Mouse (Mus musculus) spleen, adult 2 months (tissue): ENCODE data around the gene Chil6. TPM values are rescaled to one million over a fixed set of nuclear protein-coding genes. Genes with fewer than 3 reads are reported as not detected.

Source experiments
- DNase-seq, 2 experiments: peaks; one replicate each; pipeline versions ENCODE4 v3.0.0 to v3.0.0-alpha.2; 2012 to 2021; ENCODE audit warnings: low spot score in 2 of 2, low read depth in 1 of 2
- H3K27ac ChIP-seq: fragments of 200-500 bp; 2 replicates; pipeline ENCODE4 v1.5.1; 2012; ENCODE audit warnings: low read length, inconsistent platforms; ENCODE audit not compliant: insufficient read depth
- H3K27me3 ChIP-seq: fragments of 200-500 bp; 2 replicates; pipeline ENCODE4 v1.6.1; 2012; ENCODE audit warnings: mild to moderate bottlenecking, moderate library complexity, low read length, inconsistent platforms; ENCODE audit not compliant: control insufficient read depth, insufficient read depth
- H3K36me3 ChIP-seq: fragments of 200-500 bp; 2 replicates; pipeline ENCODE4 v1.6.1; 2012; ENCODE audit warnings: mild to moderate bottlenecking, low read length, inconsistent platforms; ENCODE audit not compliant: control insufficient read depth, insufficient read depth
- H3K4me1 ChIP-seq: fragments of 200-500 bp; 2 replicates; pipeline ENCODE4 v1.6.1; 2011; ENCODE audit warnings: inconsistent platforms; ENCODE audit not compliant: control insufficient read depth, insufficient read depth, insufficient read length
- H3K4me3 ChIP-seq: fragments of 200-500 bp; 2 replicates; pipeline ENCODE4 v1.5.1; 2011; ENCODE audit warnings: mild to moderate bottlenecking, inconsistent platforms; ENCODE audit not compliant: insufficient read depth, insufficient read length; ENCODE audit errors: extremely low read depth
- CTCF ChIP-seq: fragments of 200-500 bp; IDR thresholded peaks from 2 replicates; pipeline ENCODE4 v1.5.1; 2011; ENCODE audit warnings: mild to moderate bottlenecking, inconsistent platforms; ENCODE audit not compliant: insufficient read depth, insufficient read length, insufficient replicate concordance; ENCODE audit errors: extremely low read depth
- POLR2A ChIP-seq: fragments of 200-500 bp; IDR thresholded peaks from 2 replicates; pipeline ENCODE4 v1.6.1; 2011; ENCODE audit warnings: low read depth, low read length, inconsistent platforms
- WGBS: fragments of 180-500 bp; shearing (Covaris S2); methylation state at CpG from one replicate; pipeline ENCODE4 v1.1.7; 2018; 5-methylcytosine and 5-hydroxymethylcytosine counted together
- polyA plus RNA-seq: library from polyadenylated mRNA; depleted of rRNA; stranded (reverse); fragments of >200 nt; gene quantifications from 2 replicates; pipeline ENCODE4 v1.2.3, GENCODE M21; 2012; rRNA removed

Chil6 gene
- 0.06 TPM in 1 of 2 replicates, not detected in the other for polyA plus RNA-seq

DNA sequence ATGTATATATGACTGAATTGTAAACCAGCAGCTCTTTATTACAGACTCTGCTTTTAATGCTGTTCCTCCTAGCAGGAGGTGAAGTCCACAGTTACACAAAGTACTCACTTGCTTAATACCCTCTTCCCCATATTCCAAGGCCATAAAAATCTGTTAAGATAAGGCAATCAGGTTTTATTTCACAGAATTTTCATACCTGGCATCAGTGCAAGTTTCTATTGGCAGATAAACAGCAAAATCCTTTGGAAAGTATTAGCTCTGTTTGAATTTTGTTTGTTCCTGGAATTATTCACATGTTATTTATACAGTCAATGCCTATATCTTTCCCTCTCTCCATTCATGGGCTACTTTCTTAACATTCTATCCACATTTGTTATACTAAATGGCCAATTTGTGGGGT lies at the start of gene Chil6:
Chil6 (minus strand) TSS at position 101 of the 400 bp plus-strand sequence.
- DNase-seq = no peak
- no peak within 1 kb of the TSS for H3K27ac ChIP-seq
- H3K4me1 ChIP-seq = no peaks in the 10 kb centered on the region
- no peak for TF ChIP-seq CTCF
- no peak for TF ChIP-seq POLR2A
- no peaks in the 10 kb centered on the region for H3K27me3 ChIP-seq
- H3K4me3 ChIP-seq = no peak within 1 kb of the TSS
- no peaks in the 10 kb centered on the region for H3K36me3 ChIP-seq

DNA sequence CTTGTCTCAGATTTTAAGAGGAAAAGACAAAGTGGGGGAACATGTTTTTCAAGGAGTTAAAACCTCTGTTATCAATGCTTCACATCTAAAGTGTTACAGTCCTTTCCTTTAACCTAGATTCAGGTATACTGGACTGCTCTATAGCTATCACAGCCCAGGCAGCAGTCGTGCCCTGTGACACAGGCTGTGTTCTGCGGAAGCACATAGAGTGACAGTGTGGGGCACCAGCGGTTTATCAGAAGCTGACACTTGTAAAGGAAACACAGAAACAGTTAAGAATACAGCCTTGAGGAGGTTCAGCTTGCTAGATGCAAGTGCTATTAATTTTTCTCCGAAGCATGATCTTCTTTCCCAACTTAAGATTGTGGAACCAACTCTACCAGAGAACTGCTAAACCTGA lies 46.6 kb upstream of the Chil6 start:
- 44% methylated on average over 4 of the region's 4 CpGs for WGBS

DNA sequence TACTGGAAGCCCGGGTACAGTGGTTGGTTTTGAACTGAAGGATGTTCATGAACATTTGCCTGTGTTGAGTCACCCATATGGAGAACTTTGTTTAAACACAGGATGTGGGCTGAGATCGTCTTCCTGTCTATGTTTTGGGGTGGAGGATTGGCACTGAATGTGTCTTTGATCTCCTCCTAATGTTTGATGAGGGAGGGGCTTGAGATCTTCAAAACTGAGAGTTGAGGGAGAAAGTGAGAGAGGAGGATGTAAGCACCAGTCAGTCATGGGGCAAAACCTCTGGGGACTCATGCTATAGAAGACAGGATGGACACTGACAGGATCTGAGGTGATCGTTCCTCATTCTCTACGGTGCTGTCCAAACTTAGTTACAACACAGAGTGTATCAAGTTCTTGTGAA lies 43.6 kb upstream of the Chil6 start:
- 7% methylated on average over 4 of the region's 4 CpGs for WGBS
- Histone ChIP-seq H3K4me1 (peaks cover 2% of the 10 kb centered on the region; the same call in 1 of the 2 replicates), H3K4me3 (no peak overlapping the region), H3K27me3 (no peaks in the 10 kb centered on the region), H3K27ac (peak overlapping the region; percentile 42; the same call in 1 of the 2 replicates), H3K36me3 (no peaks in the 10 kb centered on the region)
- TF ChIP-seq CTCF (no peak), POLR2A (no peak)
- peak; percentile 45 to 72 for DNase-seq

More for the DNA sequence above, 46.6 kb upstream of the Chil6 start:
- H3K36me3 ChIP-seq = no peaks in the 10 kb centered on the region
- peak in 1 of 2 experiments; percentile 24 for DNase-seq
- no peak overlapping the region for H3K4me3 ChIP-seq
- TF ChIP-seq CTCF (no peak), POLR2A (no peak)
- no peak overlapping the region for H3K27ac ChIP-seq
- H3K4me1 ChIP-seq = peaks cover 2% of the 10 kb centered on the region; the same call in 1 of the 2 replicates
- H3K27me3 ChIP-seq = no peaks in the 10 kb centered on the region

DNA sequence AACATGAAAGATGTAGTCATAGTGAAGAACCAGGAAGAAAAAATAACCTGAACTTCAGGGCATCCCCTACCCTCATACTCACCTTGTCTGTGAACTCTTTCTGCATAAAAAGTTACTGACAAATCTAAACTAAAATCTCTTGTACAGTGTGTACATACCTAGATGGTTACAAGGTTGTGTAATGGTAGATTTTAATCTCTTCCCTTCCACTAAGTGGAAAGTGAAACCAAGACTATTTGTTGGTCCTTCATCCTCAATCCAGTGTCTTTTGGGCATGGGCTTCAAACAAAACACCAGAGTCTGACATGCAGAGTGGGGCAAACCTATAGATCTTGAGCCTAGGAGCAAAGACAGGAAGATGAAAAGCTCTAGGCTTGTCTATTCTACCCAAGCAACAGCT lies 43.0 kb upstream of the Chil6 start:
- peaks cover 2% of the 10 kb centered on the region; the same call in 1 of the 2 replicates for H3K4me1 ChIP-seq
- DNase-seq = no peak
- no peaks in the 10 kb centered on the region for H3K36me3 ChIP-seq

DNA sequence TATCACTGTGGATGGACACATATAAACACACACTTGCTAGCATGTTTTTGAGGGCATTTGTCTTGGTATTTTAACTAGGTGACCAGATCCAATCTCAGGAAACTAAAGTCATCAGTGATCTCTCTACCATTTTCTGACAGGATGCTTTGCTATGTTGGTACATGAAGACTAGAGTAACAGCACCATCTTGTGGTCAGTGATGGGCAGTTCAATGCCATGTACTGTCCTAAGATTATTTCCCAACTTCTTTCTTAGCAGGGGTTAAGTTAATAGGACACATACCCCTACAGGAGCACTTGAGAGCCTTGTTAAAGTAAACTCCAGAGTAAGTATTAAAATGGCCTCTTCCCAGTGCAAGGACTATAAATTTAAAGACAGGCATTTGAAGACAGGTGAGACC lies 42.6 kb upstream of the Chil6 start:
- Histone ChIP-seq H3K36me3 (no peaks in the 10 kb centered on the region), H3K4me3 (no peak overlapping the region), H3K4me1 (peaks cover 2% of the 10 kb centered on the region; the same call in 1 of the 2 replicates), H3K27me3 (no peaks in the 10 kb centered on the region), H3K27ac (no peak overlapping the region)
- DNase-seq = peak; percentile 36 to 52
- TF ChIP-seq POLR2A (no peak), CTCF (peak; percentile 50; the same call in 1 of the 2 replicates)

More for the DNA sequence above, 43.0 kb upstream of the Chil6 start:
- peak overlapping the region; percentile 42; the same call in 1 of the 2 replicates for H3K27ac ChIP-seq
- TF ChIP-seq CTCF = no peak
- no peaks in the 10 kb centered on the region for H3K27me3 ChIP-seq
- H3K4me3 ChIP-seq = no peak overlapping the region

Other genes starting within 250 kb of the Chil6 start
- gene Chil3, start 238.6 kb downstream of the Chil6 start, polyA plus RNA-seq = 8.0 and 8.9 TPM in 2 replicates
- not detected in 2 replicates for gene Chil4, start 186.7 kb downstream of the Chil6 start, polyA plus RNA-seq
- gene Dennd2d, start 76.2 kb upstream of the Chil6 start, polyA plus RNA-seq = 30.9 and 34.4 TPM in 2 replicates
- 12.7 and 16.1 TPM in 2 replicates for gene Dram2, start 141.6 kb upstream of the Chil6 start, polyA plus RNA-seq
- gene Cept1, start 141.6 kb upstream of the Chil6 start, polyA plus RNA-seq = 13.4 and 13.6 TPM in 2 replicates